Mouse (Mus musculus): ENCODE data around the gene Nrm.

Gene Nrm

GRCm38 (mm10) chr17:35868165-35868820 is 7.2 kb downstream of the Nrm start:
- no peak for DNase-seq

GRCm38 (mm10) chr17:35868961-35869345 is 7.8 kb downstream of the Nrm start:
- DNase-seq = no peak

GRCm38 (mm10) chr17:35869346-35870067 is 8.4 kb downstream of the Nrm start:
- no peak for DNase-seq

GRCm38 (mm10) chr17:35870151-35870883 is 9.2 kb downstream of the Nrm start:
- DNase-seq = no peak

GRCm38 (mm10) chr17:35870884-35871696 is 10.0 kb downstream of the Nrm start:
- DNase-seq = no peak

- DNase-seq = peak; percentile 89
Measured at GRCm38 (mm10) chr17:35873774-35874519, 12.8 kb downstream of the Nrm start.

GRCm38 (mm10) chr17:35874721-35875120 is 13.6 kb downstream of the Nrm start:
- no peak for DNase-seq

- DNase-seq = peak; percentile 95
Measured at GRCm38 (mm10) chr17:35879245-35880057, 18.3 kb downstream of the Nrm start, which contains the start of gene Dhx16. TSS of gene Dhx16 (plus strand) at chr17:35879819.

GRCm38 (mm10) chr17:35882924-35883323 is 21.8 kb downstream of the Nrm start:
- no peak for DNase-seq

- DNase-seq = no peak
Measured at GRCm38 (mm10) chr17:35883777-35884176, 22.7 kb downstream of the Nrm start.

GRCm38 (mm10) chr17:35887725-35888124 is 26.6 kb downstream of the Nrm start:
- DNase-seq = no peak

GRCm38 (mm10) chr17:35896781-35897643 is 35.9 kb downstream of the Nrm start, which contains the start of gene 2310061I04Rik:
TSS of gene 2310061I04Rik (minus strand) at chr17:35897431.
- peak; percentile 92 for DNase-seq

GRCm38 (mm10) chr17:35897644-35898573 is 36.8 kb downstream of the Nrm start:
- DNase-seq = no peak

GRCm38 (mm10) chr17:35900636-35901035 is 39.5 kb downstream of the Nrm start:
- no peak for DNase-seq

GRCm38 (mm10) chr17:35903343-35903991 is 42.3 kb downstream of the Nrm start:
- DNase-seq = no peak

- no peak for DNase-seq
Measured at GRCm38 (mm10) chr17:35903992-35904355, 42.9 kb downstream of the Nrm start.

- no peak for DNase-seq
Measured at GRCm38 (mm10) chr17:35905587-35905986, 44.5 kb downstream of the Nrm start.

- no peak for DNase-seq
Measured at GRCm38 (mm10) chr17:35907609-35908008, 46.5 kb downstream of the Nrm start.

Data from cerebellum, adult 9-10 months (tissue).